Mouse (Mus musculus): ENCODE results near the gene Plekha6.

Plekha6 gene

DNA sequence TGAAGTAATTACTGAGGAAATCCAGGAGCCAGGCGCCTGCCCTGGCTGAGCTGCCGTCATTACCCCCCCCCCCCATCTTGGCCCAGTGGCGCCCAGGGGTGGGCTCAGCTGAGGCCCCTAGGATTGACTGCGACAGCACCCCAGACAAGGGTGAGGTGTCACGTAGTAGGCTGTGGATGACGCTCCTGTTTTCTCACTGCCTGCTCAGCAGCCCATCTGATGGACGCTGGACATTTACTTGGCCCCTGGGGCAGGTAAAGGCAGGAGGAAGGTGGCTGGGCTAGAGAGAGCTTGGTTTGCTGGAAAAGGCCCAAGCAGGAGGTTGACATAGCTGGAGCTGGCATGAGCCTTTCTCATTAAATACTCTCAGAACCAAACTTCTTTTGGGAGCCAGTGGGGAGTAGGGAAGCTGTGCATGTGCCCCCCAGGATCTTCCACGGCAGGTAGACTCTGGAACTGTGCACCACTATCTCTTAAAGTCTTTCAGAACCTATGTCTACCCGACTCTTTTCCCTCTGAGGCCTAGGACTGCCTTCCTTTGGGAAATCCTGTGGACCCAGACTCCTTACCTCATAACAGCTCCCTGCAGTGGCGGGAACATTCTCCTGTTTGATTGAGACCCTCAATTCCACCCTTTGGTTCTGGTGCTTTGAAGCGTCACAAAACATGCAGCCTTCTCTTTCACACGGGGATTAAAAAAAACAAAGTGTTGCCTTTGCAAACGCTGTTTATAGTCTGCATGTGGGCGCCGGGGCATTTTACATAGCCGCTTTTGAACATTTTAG, 19.3 kb downstream of the Plekha6 start:
- DNase-seq, result no peak

DNA sequence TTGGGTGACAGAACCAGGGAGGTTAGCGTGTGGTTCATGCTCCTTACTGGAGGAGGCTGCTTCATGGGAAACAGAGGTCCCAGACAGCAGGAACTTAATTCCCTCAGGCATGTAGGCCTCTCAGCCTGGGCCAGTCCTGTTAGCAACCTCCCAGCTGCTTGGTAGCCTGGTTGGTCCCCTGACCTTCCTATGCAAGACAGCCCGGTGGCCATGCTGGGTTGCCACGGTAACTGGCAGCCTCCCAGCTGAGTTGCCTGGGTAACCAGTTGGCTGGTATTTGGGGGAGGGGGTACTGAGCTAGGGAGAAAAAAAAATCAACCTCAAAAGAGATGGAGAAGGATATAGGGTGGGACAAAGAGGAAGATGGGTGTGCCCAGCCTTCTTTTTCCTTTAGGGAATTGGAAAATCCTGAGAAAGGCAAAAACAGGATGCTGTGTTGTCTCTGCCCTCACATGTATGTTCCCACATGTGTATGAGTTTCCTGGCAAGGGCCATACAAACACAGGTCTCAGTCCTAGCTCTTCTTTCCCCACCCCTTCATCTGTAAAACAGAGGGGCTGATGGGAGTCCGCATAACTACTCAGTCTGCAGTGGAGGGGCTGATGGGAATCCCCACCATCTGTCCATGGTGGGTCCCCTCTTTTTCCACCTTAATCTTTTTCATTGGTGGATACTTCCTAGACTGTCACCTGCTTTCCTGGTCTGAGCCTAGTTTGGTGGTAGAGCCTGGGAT, 24.1 kb downstream of the Plekha6 start:
- no peak for DNase-seq

DNA sequence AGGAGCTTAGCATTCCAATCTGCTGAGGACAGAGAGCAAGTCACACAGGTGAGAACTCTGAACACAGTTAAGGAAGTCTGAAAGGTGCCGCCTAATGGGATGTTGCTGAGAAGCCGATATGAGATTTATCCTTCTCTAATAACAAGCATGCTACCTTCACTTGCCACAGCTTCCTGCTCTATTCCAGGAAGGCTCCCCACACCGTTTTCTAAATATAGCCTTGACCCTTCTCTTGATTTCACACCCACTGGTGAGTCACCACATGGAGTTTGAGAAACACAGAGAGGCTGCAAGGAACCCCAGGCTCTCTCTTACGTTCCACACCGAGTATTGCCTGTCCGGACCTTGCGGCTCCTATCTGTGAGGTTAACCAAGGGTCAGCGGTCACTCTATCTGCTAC, 24.7 kb downstream of the Plekha6 start:
- no peak for DNase-seq

DNA sequence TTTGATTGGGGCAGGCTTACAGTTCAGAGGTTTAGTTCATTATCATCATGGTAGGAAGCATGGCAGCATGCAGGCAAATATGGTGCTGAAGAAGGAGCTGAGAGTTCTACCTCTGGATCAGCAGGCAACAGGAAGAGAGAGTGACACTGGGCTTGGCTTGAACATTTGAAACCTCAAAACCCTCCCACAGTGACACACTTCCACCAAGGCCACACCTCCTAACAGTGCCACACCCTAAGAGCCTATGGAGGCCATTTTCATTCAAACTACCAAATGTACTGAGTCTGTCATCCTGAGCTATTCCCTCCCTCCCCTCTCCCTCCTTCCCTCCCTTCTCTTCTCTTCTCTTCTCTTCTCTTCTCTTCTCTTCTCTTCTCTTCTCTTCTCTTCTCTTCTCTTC, 25.5 kb downstream of the Plekha6 start:
- DNase-seq, result no peak

DNA sequence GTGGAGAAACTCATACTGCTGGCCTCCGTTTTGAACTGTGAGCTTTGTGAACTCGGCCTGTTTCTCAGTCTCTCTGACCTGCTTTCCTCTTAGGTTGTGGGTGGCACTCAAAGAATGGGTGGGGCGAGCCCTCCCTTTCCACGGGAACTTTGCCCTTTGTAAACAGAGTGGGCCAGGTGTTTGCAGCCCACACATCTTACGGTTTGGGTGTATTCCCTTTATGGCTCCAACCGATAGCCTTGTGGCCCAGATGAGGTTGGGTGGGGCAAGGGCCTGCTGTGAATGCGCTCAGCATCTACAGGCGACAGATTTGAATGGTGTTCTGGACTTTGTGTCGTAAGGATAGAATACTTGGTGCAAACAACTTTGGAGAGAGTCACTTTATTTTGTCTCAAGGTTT, 26.5 kb downstream of the Plekha6 start:
- no peak for DNase-seq

DNA sequence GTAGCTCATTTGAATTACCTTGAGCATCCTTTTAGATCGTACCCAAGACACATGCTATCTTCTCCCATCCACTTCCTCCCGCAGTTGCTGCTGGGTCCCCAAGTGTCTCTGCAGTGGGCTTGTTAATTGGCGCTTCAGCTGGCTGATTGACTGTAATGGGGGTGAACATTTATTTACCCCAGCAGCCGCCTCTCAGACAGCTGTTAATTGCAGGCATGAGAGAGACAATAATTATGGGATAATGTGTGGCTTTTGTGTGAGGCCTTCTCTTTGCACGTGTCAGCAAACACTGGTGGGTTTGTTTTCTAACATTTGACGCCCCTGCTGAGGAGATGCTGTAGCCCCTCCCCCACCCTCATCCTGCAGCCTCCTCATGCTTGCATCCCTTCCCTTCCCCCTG, 32.2 kb downstream of the Plekha6 start:
- no peak for DNase-seq

DNA sequence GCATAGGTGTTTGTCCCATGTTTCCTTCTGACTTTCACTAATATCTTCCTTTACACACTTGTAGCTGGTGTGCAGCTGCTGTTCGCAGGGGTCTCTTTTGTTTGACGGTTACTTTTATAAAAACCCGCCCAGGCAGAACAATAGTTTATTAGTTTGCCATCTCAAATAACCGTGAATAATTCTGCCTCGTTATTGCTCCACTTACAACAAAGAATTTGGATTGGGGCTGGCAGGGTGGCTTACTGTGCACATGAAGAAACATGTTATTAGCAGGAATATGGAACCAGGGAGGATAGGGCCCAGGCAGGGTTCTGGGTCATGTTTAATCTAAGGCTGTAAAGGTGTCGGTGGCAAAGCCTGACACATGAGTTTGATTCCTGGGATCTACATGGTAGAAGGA, 33.3 kb downstream of the Plekha6 start:
- DNase-seq, result no peak

DNA sequence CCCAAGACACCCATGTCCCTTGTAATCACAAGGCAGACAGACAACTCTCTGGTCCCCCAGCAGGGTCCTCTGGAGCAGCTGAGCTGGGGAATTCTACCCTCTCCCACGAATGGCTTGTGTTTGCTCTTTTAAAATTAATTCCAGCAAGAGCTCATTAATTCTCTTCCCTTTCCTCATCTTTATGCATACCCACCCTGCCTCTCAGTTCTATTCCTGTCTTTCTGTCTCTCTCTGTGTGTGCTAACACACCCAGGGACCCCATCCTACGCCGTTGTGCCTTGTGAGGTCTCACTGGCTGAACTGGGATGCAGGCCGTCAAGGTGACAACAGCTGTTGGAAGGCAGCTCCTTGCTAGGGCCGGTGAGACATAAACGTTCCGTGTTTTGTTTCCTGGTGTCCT, 35.7 kb downstream of the Plekha6 start:
- no peak for DNase-seq

DNA sequence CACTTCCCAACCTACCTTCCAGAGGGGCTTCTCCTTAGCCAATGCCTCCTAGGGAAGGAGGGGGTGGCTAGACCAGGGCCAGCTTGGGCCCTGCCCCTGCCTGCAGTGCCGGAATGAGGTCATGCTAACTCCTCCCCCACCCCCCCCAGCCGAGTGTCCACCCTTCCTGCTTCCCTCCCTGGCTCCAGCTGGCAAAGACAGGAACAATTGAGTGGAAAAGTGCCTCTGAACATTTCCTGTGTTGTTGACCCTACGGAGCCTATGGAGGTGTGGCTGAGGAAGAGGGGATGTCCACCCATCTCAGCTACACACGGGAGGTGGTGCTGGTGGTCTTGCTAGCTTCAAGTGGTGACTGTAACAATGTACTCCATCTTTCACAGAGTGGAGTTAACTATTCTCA, 37.5 kb downstream of the Plekha6 start:
- DNase-seq, result no peak

DNA sequence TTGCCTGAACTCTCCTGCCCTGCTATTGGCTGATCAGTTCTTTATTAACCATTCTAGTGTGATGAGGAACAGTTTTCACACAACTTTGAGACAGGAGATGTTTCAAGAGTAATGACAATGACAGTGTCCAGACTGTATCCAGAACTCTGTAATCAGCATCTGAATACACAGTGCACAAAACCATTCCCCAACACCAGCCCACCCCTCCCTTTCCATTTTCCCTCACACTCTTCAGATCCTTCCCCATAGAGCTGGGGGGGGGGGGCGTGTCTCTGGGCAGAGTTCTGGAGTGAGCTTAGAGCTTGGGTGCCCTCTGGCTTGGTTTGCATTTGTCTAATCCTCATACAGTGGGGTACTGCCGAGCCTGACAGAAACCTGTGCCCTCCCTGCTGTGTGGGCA, 39.7 kb downstream of the Plekha6 start:
- no peak for DNase-seq

DNA sequence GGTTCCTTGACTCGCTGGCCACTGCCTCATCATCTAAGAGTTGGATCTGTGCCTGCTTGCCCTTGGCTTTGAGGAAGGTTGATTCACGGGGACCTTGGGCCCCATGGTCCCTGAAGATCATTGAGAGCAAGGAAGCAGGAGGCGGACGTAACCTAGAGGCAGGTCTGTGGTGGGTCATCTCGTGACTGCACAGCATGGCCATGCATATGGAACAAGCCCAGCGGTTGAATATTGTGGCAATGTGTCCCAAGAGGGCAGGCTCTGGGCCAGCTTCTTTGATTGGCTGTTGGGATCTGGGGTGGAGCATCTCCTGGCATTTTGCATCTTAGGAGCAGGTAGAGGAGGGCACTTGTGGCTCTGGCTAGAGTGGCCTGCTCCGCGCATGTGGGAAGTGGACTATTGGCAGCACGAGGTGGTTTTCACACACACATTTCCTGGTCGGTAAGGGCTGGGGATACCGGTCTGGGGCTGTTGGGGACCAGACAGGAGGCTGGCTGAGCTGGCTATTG, 40.4 kb downstream of the Plekha6 start:
- no peak for DNase-seq

DNA sequence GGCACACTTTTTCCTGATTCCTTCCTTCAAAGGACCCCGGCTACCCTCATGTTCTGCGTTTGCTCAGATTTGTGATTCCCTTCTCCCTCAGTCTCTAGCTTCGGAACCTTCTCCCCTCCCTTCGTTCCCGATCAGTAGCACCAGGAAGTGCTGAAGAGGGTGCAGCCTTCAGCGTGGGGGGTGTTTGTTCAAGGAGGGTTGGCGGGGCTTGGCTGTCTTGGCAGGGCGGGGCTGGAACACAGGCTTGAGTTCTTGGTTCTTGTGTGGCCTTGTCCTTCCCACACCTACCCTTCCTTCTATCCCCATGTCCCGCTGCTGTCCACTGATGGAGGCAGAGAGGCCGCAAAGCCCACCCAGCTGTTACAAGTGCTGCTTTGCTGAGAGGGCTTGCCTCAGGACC, 41.0 kb downstream of the Plekha6 start:
- DNase-seq, result no peak

DNA sequence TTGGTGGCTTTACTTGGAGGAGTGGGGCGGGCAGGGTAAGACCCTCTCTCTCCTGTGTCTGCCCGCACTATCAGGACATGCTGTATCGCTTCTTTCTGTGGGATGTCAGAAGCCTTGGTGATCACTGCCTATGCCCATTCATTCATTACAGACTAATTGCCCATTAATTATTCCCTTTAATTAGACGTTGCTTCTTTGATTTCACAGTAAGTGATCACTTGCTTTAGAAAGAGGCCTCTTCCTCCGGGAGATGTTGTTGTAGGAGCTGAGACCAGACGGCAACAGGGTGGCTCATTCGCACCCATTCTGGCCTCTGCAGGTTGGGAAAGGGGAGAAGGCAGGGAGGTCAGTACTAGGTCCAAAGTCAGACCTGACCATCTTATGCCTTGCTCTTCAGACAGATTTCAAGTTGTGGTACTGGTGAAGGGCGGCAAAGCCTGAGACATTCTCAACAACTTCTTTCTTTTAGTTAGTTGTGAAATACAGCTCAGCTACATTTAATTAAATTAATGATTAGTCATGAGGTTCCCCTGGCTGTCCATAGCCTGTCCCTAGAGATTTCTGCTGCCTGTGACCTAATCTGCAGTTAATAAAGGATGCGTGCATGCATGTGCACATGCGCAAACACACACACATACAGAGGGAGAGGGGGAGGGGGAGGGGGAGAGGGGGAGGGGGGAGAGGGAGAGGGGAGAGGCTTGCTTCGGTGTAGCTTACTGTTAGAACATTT, 44.2 kb downstream of the Plekha6 start:
- no peak for DNase-seq

DNA sequence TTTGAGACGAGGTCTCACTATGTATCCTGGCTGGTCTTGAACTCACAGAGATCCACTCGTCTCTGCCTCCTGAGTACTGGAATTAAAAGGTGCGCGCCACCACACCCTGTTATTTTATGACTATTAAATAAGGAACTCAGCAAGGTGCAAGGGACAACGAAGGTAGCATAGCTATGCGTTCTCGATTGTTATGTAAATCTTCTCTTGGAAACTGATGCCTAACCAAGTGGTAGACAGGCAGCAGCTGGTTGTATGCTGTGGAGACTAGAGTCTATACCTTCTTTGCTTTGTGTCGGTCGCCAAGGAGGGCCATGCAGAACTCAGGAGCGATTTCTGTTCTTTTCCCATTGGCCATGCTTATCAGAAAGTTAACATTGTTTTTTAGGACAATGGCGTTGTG, 45.0 kb downstream of the Plekha6 start:
- DNase-seq, result no peak

DNA sequence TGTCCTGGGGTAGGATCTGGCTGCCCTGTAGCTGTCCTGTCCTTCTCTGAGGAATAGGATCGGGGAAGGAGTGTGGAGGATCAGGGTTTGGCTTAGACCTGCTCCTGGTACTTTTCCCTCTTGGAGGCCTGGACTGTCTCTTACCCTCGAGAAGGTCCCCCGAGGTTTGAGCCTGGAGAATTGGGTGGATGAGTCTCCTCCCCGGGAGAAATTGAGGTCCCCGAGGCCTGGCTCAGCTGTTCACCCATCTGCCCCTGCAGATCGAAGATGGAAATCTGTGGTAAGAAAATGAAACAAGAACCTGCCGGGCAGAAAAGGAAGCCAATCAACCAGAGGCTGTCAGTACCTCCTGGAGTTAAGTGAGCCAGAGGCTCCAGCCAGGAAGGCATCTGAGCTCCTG, 45.5 kb downstream of the Plekha6 start:
- DNase-seq, result no peak

DNA sequence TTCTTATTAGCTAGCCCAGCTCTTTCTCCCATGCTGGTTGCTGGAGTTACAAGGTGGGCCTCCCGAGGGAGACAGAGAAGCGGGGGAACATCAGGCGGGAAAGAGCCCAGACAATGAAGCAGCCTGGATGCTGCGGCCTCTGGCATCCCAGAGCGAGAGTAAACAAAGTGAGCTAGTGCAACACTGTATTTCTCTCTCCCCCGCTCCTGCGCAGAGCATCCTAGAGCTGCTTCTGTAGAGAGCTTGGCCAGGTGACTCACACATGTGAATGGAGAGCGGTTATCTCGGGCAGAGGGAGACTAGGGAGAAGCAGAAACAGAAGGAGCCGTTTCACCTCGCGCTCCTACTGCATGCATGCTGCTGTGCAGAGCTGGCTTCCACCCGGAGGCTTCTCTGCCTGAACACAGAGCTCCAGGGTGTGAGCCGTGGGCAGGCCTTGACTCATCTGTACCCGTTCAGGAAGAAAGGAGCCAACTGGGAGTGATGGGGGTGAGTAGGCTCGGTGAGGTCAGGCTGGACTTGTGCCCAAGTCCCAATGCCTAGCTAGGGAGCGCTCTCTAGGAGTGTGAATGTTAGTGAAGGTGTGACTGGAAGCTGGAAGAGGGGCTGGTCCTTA, 46.0 kb downstream of the Plekha6 start:
- DNase-seq, result no peak

DNA sequence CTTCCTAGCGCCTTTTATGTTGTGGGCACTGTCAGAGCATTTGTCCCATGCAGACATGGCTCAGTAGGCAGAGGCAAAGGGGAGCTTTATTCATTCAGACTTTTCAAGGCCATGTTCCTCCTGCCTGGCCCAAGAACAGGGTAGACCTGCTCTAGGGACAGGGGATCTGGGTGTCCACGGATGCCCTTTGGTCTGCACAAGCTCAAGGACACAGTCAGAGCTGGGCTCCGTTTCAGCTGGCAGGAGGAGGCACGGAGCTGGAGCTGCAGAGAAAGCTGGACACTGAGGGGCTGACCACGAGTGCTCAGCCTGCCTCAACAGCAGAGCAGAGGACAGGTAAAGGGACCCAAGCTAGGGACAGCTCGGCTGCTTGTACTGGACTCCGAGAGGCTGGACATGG, 46.8 kb downstream of the Plekha6 start:
- no peak for DNase-seq

DNA sequence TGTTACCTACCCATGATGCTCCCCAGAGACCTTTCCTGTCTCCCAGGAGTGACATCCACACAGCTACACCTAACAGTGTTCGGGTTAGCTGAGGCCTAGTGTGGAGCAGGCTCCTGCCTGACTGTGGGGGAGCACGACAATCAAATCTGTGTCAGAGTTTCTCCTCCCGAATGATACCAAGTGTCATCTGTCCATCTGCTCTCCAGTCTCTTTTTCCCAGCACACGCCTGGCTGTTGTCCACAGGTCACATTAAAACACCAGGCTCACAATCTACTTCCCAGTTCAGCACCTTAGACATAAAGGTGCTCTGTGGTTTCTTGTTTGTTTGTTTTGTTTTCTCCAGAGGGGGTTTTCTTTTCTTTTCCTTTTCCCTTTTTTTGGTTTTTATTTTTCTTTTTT, 48.3 kb downstream of the Plekha6 start:
- DNase-seq, result no peak

DNA sequence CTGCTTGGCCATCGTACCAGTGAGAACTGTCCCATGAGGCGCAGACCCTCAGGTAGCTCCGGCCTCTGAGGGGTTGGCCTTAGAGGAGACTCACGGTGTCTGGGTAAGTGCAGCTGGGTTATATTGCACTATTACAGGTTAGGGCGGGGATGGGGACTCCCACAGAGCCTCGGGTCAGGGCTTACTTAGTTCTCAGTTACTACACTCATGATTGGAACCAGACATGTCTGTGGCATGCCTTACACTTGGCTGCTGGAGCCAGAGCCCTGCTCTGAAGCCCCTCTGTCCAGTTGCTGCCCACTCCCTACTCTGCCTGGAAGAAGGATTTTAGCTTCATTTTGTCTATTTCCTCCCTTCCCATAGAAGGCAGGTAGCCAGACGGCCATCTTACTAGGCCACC, 49.1 kb downstream of the Plekha6 start:
- DNase-seq, result no peak

DNA sequence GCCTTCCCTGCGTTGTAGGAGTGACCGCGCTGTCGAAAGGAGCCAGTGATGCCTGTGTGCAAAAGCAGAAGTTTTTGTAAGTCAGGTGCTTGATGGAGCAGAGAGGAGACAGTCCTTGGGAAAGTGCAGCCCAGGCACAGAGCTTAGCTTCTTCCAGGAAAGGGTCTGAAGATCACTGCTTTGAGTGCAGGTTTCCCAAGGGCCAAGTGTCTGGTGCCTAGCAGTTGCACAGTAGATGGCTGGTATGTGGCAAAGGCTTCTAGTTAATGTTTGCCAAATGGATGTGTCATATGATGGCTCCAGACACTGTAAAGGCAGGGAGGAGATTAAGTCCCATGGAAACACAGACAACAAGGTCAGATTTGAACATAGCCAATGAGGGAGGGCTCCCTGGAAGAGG, 49.9 kb downstream of the Plekha6 start:
- DNase-seq, result no peak

DNA sequence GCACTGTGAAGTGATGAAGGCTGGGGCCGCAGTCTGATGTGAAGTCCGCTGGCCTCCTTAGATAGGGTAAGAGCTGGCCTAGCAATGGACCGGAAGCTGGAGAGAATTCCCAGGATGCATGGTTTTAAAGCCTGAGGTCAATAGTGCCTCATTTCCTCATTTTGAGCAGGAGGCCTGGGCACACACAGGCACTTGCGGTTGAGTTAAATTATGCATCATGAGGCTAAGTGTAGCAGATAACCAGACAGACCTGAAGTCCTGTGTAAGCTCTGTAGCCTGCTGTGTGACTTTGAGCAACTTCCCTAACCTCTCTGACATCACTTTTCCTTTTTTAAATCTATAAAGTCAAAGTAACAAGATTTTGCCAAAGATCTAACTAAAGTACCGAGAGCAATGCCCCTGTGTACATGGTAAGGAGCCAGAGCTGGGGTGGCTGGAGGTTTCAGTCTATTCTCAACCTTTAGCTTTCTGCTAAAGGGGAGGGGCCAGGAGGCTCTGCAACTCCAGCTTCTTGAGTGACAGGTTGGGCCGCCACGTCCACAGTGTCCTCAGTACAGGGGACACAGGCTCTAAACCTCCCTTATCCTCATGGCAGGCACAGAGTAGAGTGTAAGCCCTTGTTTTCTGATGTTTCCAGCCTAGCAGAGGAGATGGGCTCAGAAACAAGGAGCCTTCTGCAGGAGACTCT, 50.8 kb downstream of the Plekha6 start:
- DNase-seq, result no peak

DNA sequence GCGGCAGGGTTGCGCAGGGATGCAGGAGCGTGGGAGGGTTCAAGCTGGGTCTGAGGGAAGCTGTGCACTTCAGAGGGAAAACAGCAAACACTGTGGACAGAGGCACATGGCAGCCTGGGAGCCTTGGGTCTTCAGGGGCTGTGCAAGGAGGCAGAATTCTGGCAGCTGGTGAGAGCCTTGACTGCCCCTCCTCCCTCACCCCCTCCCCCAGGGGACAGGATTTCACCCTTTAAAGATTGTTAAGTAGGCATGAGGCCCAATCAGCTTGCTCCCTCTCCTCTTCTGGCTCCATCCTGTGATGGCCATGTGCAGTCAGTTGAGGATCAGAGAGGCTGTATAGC, 51.3 kb downstream of the Plekha6 start:
- no peak for DNase-seq

DNA sequence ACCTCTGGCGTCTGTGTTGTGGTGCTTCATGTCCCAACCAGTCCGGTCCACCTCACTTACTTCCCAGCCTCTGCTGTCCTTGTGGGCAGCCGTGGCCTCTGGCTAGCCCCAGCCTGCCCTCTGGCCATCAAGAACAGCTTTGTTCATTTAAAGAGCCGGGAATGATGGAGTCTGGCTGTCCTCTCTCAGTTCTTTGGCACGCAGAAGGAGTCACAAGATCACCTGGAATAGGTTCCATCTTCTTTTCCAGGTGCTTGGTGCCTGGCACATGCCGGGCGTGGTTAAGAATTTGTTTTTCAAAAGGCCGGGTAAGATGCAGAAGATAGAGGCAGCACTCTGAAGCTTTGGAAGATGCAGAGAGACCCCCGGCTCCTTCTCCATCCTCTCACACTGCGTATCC, 51.7 kb downstream of the Plekha6 start:
- DNase-seq, result no peak
